Mouse (Mus musculus): ENCODE data around the gene Snapc5.

Gene Snapc5

DNA sequence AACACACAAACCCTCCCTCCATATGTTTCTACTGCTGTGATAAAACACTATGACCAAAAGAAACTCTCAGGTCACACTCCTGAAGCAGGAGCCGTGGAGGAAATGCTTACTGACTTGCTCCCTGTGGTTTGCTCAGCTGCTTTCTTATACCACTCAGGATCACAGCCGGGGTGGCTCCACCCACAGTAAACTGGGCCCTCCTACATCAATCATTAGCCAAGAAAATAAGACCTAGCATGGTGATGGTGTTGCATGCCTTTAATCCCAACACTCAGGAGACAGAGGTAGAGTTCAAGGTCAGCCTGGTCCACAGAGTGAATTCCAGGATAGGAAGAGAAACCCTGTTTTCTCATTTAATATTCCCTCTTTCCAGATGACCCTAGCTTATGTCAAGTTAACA, 20.8 kb downstream of the Snapc5 start:
- no peak for DNase-seq (ENCODE audit: low read depth)

DNA sequence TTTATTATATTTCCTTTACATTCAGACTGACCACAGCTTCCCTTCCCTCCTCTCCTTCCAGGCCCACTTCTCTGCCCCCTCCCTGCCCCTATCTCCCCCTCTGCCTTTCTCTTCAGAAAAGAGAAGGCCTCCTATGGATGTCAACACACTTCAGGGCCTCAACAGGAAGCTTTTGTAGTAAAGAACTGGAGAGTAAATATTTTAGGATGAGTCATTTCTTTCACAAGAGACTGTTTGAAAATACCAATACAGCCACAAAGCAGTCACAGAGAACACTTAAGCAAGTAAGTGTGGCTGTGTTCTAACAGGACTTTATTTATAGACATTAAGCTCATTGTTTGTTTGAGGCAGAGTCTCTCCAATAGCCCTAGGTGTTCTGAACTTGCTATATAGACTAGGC, 23.3 kb downstream of the Snapc5 start:
- no peak for DNase-seq (ENCODE audit: low read depth)

DNA sequence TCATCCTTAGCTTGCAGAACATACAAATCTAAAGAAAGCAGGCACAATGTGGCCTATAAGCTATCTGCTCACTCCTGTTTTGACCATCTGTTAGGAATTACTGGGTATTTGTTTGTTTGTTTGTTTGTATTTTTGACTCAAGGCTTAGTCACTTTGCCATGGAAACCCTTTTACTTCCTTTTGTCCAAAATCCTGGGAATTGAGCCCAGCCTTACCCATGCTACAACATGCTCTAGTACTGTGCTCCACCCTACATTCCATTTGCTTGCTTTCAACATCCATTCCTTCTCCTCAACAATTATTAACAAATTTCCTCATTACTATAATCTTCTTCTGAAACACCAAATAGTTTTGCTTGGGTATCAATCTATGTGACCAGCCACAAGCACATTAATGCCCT, 23.8 kb downstream of the Snapc5 start:
- no peak for DNase-seq (ENCODE audit: low read depth)

DNA sequence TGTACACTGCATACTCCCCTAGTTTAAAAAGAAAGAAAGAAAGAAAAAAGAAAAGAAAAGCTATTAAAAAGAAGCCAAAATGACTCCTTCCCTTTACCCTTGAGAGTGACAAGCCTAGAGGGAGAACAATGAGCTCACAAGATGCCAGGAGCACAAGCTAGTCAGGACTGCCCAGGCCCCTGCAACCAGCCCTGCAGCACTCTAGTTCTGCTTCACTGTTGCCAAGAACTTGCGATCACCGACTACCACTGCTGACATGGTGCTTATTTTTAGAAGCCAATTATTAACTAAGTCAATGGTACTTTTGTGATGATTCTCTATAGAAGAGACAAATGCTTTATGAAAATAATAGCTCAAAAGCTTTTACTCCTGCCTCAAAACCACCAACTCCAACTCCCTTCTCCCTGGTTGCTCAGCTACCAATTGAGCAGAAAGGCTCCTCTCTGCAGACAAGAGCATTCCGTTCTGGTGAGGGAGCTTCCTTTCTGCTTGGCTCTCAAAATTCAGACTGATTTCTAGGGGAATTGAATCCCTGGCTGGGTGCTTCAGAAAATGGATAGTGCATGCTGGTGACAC, 28.5 kb downstream of the Snapc5 start:
- DNase-seq (ENCODE audit: low read depth): no peak

DNA sequence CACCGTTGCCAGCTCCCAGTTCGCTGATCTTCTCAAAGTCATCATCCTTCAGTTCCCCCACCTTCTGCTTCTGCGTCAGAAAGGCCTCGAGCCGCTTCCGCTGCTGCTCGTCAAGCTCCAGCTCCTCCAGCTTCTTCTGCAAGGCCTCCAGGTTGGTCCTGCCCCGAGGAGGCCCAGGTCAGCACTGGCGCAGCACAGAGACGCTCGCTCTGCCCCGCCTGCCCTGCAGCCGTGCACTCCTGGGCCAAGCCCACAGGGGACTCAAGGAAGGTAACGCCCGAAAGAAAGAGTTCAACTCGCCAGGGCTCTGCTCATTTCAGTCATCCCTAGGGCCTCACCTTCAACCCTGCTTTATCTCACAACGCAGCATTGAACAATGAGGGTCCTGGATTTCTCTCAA, 35.4 kb downstream of the Snapc5 start:
- DNase-seq (ENCODE audit: low read depth): no peak

DNA sequence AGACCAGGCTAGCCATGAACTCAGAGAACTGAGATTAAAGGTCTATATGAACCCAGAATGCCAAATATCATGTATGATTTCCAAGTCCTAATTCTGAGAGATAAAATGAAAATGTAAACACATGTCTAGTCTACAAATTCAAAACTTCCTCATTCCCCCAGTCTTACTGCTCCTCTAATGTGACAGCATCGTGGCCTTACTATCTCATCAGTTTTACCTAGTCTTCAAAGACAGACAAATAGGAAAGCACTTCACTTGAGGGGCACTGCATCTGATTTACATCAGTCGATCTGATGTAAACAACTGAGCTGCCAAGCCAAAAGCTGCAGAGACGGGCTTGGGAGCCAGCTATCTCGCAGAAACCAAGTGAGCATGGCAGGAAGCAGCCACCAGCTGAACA, 37.0 kb downstream of the Snapc5 start:
- DNase-seq (ENCODE audit: low read depth): no peak

DNA sequence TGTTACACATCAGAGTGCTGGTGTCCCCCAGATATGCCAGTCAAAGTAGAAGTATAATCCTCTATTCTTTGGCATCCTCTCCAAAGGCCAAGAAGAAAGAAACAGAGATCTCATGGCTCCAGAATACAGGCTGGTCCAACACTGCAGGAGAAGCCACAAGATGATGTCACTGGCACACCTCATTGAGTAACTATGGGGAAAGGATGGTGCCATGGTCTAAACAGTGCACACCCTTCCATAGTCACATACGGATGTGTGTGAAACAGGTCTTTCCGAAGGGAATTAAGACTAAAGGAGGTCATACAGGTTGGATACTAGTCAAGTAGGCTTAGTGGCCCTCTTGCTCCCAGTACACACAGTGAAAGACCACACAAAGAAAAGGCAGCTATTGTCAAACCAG, 37.6 kb downstream of the Snapc5 start:
- DNase-seq (ENCODE audit: low read depth): no peak

DNA sequence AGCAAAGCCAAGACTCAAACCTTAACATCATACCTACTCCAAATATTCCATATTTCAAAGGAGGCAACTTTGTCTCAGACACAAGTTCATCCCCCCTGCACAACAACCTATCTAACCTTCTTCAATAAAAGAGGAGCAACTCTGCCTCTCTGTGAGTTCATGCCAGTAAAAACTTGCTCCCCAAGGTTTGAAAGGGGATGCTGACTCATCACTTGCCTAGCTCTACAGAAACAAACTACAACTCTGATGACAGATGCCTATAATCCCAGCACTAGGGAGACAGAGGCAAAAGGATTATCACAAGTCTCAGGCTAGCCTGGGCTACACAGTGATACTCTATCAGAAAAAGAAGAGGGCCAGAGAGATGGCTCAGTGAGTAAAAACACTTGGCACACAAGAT, 38.8 kb downstream of the Snapc5 start:
- no peak for DNase-seq (ENCODE audit: low read depth)

DNA sequence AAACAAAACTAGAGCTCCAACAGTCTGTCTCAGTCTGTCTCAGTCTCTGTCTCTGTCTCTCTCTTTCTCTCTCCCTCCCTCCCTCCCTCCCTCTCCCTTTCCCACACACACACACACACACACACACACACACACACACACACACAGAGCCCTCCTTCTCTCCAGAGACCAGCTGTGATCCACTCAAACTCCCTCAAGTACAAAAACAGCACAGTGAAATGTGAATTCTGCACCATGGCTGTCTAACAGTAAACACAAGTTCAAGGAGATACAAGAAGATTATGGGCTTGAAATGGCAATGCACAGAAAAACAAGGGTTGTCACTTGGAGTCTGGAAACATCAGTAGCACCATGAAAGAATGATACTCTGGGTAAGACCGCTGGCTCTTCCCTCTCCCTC, 40.2 kb downstream of the Snapc5 start:
- no peak for DNase-seq (ENCODE audit: low read depth)

DNA sequence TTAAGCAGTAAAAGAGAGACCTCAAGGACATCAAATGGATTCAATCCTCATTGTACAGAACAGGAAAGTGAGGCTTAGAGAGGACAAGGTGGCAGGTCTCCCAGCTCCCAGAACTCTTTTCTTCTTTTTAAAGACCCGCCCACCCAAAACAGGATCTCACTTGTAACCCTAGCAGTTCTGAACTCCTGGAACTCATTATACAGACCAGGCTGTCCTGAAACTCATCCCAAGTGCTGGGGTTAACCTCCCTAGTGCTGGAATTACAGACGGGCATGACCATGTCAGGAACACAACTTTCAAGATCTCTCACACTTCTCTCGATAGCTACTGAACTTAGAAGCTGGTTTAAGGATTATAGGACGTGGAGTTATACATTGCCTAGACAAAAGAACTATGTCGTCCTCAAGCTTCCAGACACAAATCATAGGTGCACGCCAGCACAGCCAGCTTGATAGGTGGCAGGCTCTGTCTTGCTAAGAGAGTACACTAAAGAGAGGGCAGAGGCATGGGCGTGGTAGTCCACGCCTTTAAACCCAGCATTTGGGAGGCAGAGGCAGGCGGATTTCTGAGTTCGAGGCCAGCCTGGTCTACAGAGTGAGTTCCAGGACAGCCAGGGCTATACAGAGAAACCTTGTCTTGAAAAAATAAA, 40.8 kb downstream of the Snapc5 start:
- no peak for DNase-seq (ENCODE audit: low read depth)

DNA sequence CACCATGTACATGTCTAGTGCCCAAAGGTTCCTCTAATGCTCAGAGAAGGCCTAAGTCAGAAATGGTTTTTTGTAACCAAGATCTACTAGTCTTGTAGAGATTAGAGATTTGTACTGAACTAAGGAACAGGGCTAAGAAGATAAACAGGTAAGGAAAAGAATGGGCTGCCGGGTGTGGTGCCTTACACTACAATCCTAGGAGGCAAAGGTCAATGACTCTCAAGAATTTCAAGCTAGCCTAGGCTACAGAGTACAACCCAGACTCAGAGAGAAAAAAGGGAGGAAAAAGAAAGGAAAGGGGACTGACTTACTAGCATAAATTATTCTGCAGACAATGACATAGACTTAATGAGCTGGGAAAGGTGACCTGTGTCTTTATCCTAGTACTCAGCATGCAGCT, 41.5 kb downstream of the Snapc5 start:
- DNase-seq (ENCODE audit: low read depth): no peak

DNA sequence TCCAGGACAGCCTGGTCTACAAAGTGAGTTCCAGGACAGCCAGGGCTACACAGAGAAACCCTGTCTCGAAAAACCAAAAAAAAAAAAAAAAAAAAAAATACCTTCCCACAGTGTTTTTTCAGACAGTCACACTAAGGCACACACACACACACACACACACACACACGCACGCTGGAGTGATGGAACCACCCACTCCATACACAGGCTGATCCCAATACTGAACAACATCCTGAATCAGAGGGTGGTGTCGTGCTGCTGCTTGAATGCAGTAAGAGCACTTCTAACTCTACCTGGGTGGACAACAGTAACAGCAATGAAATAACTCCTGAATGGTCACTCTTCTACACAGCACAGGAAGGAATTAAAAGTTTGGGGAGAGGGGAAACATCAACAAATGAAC, 42.4 kb downstream of the Snapc5 start:
- no peak for DNase-seq (ENCODE audit: low read depth)

DNA sequence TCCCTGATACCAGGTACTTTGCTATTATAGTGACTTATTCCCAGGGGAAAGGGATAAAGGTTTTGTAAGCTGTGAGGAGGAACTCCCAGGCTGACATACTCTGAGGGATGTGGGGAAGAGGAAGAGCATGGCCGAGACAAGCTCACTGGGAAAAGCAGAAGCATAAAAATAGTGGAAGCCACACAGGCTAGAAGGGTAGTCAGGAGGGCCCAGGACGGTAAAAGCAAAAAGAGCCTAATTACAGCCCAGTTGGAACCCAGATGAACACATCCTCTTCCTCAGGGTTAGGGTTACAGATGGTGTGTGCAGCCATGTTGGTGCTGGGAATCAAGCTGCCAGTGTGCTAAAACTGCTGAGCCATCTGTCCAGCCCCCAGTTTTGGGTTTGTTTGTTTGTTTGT, 43.0 kb downstream of the Snapc5 start:
- no peak for DNase-seq (ENCODE audit: low read depth)

DNA sequence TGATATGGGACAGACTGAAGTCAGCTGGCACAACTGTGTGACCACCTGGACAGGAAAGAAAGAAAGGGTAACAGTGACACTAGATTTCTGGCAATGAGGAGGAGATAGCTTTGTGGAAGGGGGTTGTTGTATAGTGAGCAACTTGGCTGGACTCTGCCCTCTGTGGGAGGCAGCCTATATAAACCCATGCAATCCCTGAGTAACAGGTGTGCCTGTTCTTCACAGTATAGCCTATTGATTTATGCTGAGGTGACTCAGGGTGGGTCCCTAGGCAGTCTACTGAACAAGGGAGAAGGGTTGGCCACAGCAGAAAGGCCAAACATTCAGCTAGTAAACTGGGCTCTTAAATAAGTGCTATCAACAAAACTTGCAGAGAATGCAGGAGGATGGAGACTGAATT, 46.7 kb downstream of the Snapc5 start:
- no peak for DNase-seq (ENCODE audit: low read depth)

DNA sequence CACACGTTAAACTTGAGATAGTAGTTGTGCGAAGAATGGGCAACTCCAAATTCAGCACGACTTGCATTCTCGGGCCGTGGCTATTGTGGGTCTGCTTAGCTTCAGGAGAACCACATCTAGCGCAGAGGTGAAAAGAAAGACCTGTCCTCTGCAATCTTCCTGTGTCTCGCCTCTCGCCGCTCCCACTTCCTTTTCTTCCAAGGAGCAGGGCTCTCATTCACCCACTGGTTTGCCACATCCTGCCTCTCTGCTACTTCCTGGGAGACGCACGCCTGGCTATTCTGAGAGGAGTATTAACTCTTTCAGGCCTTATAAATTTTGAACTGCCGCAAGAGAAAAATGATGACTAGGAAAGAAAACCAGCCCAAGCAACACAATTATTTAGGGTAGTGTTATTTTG, 48.7 kb downstream of the Snapc5 start:
- DNase-seq (ENCODE audit: low read depth): no peak

DNA sequence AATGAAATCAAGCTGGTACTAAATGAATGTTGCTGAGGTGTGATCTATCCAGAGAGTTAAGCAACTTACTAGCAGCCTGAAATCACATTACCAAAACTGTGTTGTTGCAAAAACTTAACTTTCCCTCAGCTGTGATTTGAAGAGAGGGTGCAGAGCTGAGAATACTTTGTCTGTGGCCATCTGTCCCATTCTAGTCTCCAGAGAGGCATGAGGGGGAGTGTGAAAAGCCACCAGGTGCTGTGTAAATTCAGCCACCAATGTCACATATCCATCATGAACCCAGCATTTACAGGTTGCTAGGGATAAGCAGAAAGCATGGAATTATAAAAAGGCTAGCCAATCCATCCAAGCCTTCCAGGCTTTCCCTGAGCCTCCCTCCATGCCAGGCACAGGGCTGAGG, 49.9 kb downstream of the Snapc5 start:
- no peak for DNase-seq (ENCODE audit: low read depth)

DNA sequence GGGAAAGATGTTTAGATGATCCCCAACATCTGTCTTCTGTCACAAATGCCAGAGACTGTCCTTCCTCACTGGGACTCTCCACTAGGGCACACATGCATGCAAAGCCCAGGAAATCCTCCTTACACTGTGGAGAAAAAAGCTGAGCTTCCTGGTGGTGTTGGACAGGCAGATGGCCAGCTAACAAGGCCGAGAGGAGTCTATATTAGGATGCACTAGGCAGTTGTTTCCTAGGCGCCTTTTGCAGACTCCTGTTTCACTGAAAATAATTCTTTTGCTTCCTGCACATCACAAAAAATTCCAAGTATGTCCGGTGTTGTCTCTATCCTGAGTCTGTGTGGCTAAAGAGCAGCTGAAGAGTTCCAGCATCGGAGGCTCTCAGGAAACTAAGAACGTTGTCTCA, 52.1 kb downstream of the Snapc5 start:
- no peak for DNase-seq (ENCODE audit: low read depth)

DNA sequence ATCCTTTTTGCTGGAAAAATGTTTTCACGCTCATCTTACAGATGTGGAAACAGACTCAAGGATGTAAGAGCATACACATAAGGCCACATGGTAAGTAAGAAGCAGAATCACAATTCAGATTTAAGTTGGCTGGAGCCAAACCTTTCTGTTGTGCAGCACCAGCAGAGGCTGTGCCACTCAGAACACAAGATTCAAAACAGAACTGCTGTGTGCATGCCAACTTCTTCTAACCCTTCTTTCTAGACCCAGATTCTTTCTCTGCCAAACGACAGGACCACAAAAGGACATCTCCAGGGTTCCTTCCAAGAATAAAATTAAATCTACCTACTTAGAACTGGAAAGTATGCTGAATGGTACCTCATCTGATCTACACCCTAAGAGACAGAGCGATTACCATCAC, 52.6 kb downstream of the Snapc5 start:
- no peak for DNase-seq (ENCODE audit: low read depth)

DNA sequence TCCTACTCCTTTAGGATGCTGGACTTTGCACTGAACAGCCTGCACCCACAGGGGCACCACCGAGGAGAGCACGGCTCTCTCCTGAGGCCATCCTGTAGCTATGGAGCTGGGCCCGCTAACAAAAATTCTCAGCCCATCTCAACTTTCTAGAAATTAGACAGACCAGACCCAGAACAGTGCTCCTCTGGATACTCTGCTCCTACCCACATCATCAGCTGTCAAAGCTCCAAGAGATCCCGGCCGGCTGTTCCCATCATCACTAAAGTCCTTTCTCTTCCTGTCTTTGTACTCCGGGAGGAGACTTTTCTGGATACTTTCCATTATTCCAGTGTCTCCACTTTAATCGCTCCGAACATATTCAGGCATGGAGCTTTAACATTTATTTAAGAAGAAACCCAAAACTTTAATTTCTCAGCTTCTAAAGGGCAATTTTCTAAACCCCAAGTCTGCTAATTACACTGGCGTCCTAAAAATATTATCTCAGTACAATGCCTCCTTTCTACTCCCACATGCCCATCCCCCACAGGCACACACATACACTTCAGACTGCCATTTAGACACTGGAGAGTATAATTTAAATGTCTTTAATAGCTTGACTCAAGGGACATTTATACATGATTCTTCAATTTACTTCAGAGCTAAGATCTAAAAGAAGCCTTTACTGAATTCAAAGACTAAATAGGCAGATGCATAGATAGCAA, 53.3 kb downstream of the Snapc5 start:
- DNase-seq (ENCODE audit: low read depth): no peak
